Mouse (Mus musculus) CH12.LX (cell line): ENCODE results near the gene Eri3. TPM values are rescaled to one million over a fixed set of nuclear protein-coding genes. Genes with fewer than 3 reads are reported as not detected.

Experiments
- DNase-seq: peaks from one replicate; pipeline ENCODE4 v3.0.0-alpha.2; 2013; ENCODE audit errors: extremely low read depth
- H3K27ac ChIP-seq: 2 replicates; pipeline ENCODE4 v1.5.1; 2012; ENCODE audit warnings: low read depth, mild to moderate bottlenecking, control low read depth, moderate library complexity; ENCODE audit not compliant: insufficient read depth
- H3K27me3 ChIP-seq: replicated peaks from 2 replicates; pipeline ENCODE3; 2012; ENCODE audit warnings: inconsistent platforms
- H3K36me3 ChIP-seq, 2 experiments: replicated peaks in 1 of 2; 2 replicates each; pipeline versions ENCODE3 to v1.6.1; 2012; ENCODE audit warnings: inconsistent platforms in 1 of 2, low read length in 1 of 2, mild to moderate bottlenecking in 1 of 2, mixed read lengths in 1 of 2, moderate library complexity in 1 of 2; ENCODE audit not compliant: control insufficient read depth in 1 of 2, insufficient read depth in 1 of 2
- H3K4me1 ChIP-seq, 2 experiments: 2 replicates each; pipeline ENCODE4 v1.6.1; 2012; ENCODE audit warnings: inconsistent platforms in 1 of 2, moderate library complexity in 1 of 2; ENCODE audit not compliant: insufficient read depth in 2 of 2, control insufficient read depth in 1 of 2
- H3K4me2 ChIP-seq: 2 replicates; pipeline ENCODE4 v1.6.1; 2012; ENCODE audit warnings: low read depth, mild to moderate bottlenecking, control low read depth; ENCODE audit not compliant: poor library complexity, insufficient read depth, severe bottlenecking
- H3K4me3 ChIP-seq, 3 experiments: fragments of 150-350 bp in 1 of 3; sonication (generic) in 1 of 3; replicated peaks in 1 of 3; 2 replicates each; pipeline versions ENCODE3 to v1.5.1; 2011 to 2012; ENCODE audit warnings: low read depth in 2 of 3, low read length in 2 of 3, mild to moderate bottlenecking in 2 of 3, moderate library complexity in 2 of 3, control low read depth in 1 of 3, improper control_type of control experiment in 1 of 3, inconsistent platforms in 1 of 3, mixed read lengths in 1 of 3; ENCODE audit not compliant: poor library complexity in 1 of 3
- H3K79me2 ChIP-seq: replicated peaks from 2 replicates; pipeline ENCODE4 v1.6.1; 2012; ENCODE audit warnings: mild to moderate bottlenecking, moderate library complexity; ENCODE audit not compliant: control insufficient read depth, poor library complexity, insufficient read depth, severe bottlenecking; ENCODE audit errors: extremely low read depth
- H3K9ac ChIP-seq: 2 replicates; pipeline ENCODE4 v1.6.1; 2012; ENCODE audit warnings: low read depth, mild to moderate bottlenecking, control low read depth, moderate library complexity; ENCODE audit not compliant: insufficient read depth
- H3K9me3 ChIP-seq: replicated peaks from 2 replicates; pipeline ENCODE3; 2012; ENCODE audit warnings: low read length, inconsistent platforms, mixed read lengths
- BHLHE40 ChIP-seq: IDR thresholded peaks from 2 replicates; pipeline ENCODE4 v1.6.1; 2011; ENCODE audit warnings: mild to moderate bottlenecking, low read depth, low read length, improper control_type of control experiment
- CHD2 ChIP-seq: IDR thresholded peaks from 2 replicates; pipeline ENCODE4 v1.6.1; 2011; ENCODE audit warnings: low read length, improper control_type of control experiment
- CTCF ChIP-seq, 2 experiments: IDR thresholded peaks in 1 of 2; conservative IDR thresholded peaks in 1 of 2; 2 replicates each; pipeline ENCODE4 v1.5.1; 2011 to 2012; ENCODE audit warnings: low read depth in 2 of 2, low read length in 2 of 2, improper control_type of control experiment in 1 of 2, inconsistent platforms in 1 of 2, mild to moderate bottlenecking in 1 of 2, moderate library complexity in 1 of 2
- GABPA ChIP-seq: IDR thresholded peaks from 2 replicates; pipeline ENCODE4 v1.6.1; 2012; ENCODE audit warnings: low read depth, low read length, improper control_type of control experiment, inconsistent platforms; ENCODE audit not compliant: insufficient replicate concordance
- IRF4 ChIP-seq: IDR thresholded peaks from 2 replicates; pipeline ENCODE4 v1.6.1; 2014; ENCODE audit warnings: low read depth, mild to moderate bottlenecking, inconsistent platforms, low read length, improper control_type of control experiment
- JUND ChIP-seq: conservative IDR thresholded peaks from 2 replicates; pipeline ENCODE4 v1.6.1; 2011; ENCODE audit warnings: low read depth, low read length, improper control_type of control experiment
- KAT2A ChIP-seq: IDR thresholded peaks from 2 replicates; pipeline ENCODE4 v1.6.1; 2012; ENCODE audit warnings: low read length, improper control_type of control experiment, inconsistent platforms; ENCODE audit not compliant: insufficient replicate concordance
- MEF2A ChIP-seq: IDR thresholded peaks from 2 replicates; pipeline ENCODE4 v1.6.1; 2014; ENCODE audit warnings: low read depth, mild to moderate bottlenecking, inconsistent platforms, low read length, improper control_type of control experiment, borderline replicate concordance
- MXI1 ChIP-seq: IDR thresholded peaks from 2 replicates; pipeline ENCODE4 v1.6.1; 2011; ENCODE audit warnings: mild to moderate bottlenecking, low read depth, low read length, improper control_type of control experiment
- NRF1 ChIP-seq: IDR thresholded peaks from 2 replicates; pipeline ENCODE4 v1.6.1; 2014; ENCODE audit warnings: low read depth, mild to moderate bottlenecking, inconsistent platforms, low read length, improper control_type of control experiment, moderate library complexity
- RCOR1 ChIP-seq: conservative IDR thresholded peaks from 2 replicates; pipeline ENCODE4 v1.6.1; 2012; ENCODE audit warnings: low read depth, mild to moderate bottlenecking, inconsistent platforms, low read length, improper control_type of control experiment
- TCF12 ChIP-seq: IDR thresholded peaks from 2 replicates; pipeline ENCODE4 v1.6.1; 2014; ENCODE audit warnings: low read depth, mild to moderate bottlenecking, inconsistent platforms, low read length, improper control_type of control experiment
- USF1 ChIP-seq: IDR thresholded peaks from 2 replicates; pipeline ENCODE4 v1.6.1; 2014; ENCODE audit warnings: low read depth, mild to moderate bottlenecking, inconsistent platforms, low read length, improper control_type of control experiment
- USF2 ChIP-seq: conservative IDR thresholded peaks from 2 replicates; pipeline ENCODE4 v1.6.1; 2011; ENCODE audit warnings: low read depth, low read length, improper control_type of control experiment
- ZC3H11A ChIP-seq: IDR thresholded peaks from 2 replicates; pipeline ENCODE4 v1.6.1; 2012; ENCODE audit warnings: low read depth, mild to moderate bottlenecking, inconsistent platforms, low read length, improper control_type of control experiment
- ZKSCAN1 ChIP-seq: IDR thresholded peaks from 2 replicates; pipeline ENCODE4 v1.6.1; 2012; ENCODE audit warnings: low read depth, inconsistent platforms, low read length, improper control_type of control experiment, borderline replicate concordance
- dilution Hi-C: fragments of 300-500 bp; cut with MboI; formaldehyde crosslinking; loops from 2 replicates; pipeline ENCODE4 v1.14.3; 2020; ENCODE audit warnings: low sequenced_read_pairs; ENCODE audit not compliant: extremely low pct_unique_long_range_greater_than_20kb, extremely low pct_ligation_motif_present
- in situ Hi-C: fragments of 300-500 bp; cut with MboI; formaldehyde crosslinking; loops from 3 replicates; pipeline ENCODE4 v1.14.3; 2019; ENCODE audit warnings: low sequenced_read_pairs, low pct_ligation_motif_present, low pct_unique_long_range_greater_than_20kb, mixed read lengths
- polyA plus RNA-seq: library from polyadenylated mRNA; unstranded; fragments of >175 nt; gene quantifications from 2 replicates; pipeline ENCODE4 v1.2.1, GENCODE M21; 2012; ENCODE audit warnings: low read depth; ENCODE audit not compliant: insufficient read length
- total RNA-seq, 2 experiments: library from RNA; depleted of rRNA; stranded (reverse); fragments of 300-350 nt in 1 of 2; fragments of >200 nt in 1 of 2; gene quantifications; 2 replicates each; pipeline ENCODE4 v1.2.3; 2012 to 2014

The Eri3 gene
- total and polyA plus RNA-seq, 3 experiments: 31.2 to 38.0 (median 31.9) TPM

GRCm38 (mm10) chr4:117611814-117612213 is 61.6 kb downstream of the Eri3 start:
- Histone ChIP-seq H3K9ac (no peak overlapping the region), H3K79me2 (no peaks in the 10 kb centered on the region), H3K9me3 (no peaks in the 10 kb centered on the region), H3K27ac (no peak overlapping the region), H3K36me3 (peaks cover 42 to 94% of the 10 kb centered on the region in 2 experiments), H3K4me2 (no peak overlapping the region)
- in situ Hi-C loops: no loop called here
- DNase-seq: no peak
- no peak for TF ChIP-seq CHD2
- no peak for TF ChIP-seq MXI1
- no peak for TF ChIP-seq GABPA
- TF ChIP-seq RCOR1: no peak
- no peak for TF ChIP-seq IRF4
- TF ChIP-seq, all 38 proteins: peak for 0
- Histone ChIP-seq H3K4me1 (no peaks in the 10 kb centered on the region), H3K4me3 (no peak overlapping the region), H3K27me3 (no peaks in the 10 kb centered on the region)
- dilution Hi-C loops: no loop called here

- Histone ChIP-seq H3K9ac (no peak overlapping the region), H3K4me1 (no peaks in the 10 kb centered on the region), H3K4me2 (no peak overlapping the region), H3K27me3 (no peaks in the 10 kb centered on the region)
- in situ Hi-C loops: no loop called here
- dilution Hi-C loops: no loop called here
- TF ChIP-seq USF1: no peak
- TF ChIP-seq USF2: no peak
- TF ChIP-seq GABPA: no peak
- TF ChIP-seq CHD2: no peak
- TF ChIP-seq ZKSCAN1: no peak
- no peak for TF ChIP-seq KAT2A
- no peak for TF ChIP-seq JUND
- no peak for TF ChIP-seq CTCF (conservative IDR thresholded peaks at IDR 0.05 in 1 of 2, IDR thresholded peaks at IDR 0.05 in 1 of 2; ENCODE audit: low read depth in 2 of 2, low read length in 2 of 2)
- no peak for TF ChIP-seq BHLHE40
- TF ChIP-seq NRF1: no peak
- no peak for TF ChIP-seq RCOR1
- TF ChIP-seq ZC3H11A: no peak
- TF ChIP-seq TCF12: no peak
- no peak for TF ChIP-seq MEF2A
- TF ChIP-seq, all 38 proteins: peak for 0
- Histone ChIP-seq H3K4me3 (no peak overlapping the region), H3K27ac (no peak overlapping the region), H3K79me2 (no peaks in the 10 kb centered on the region), H3K36me3 (peaks cover 40 to 91% of the 10 kb centered on the region in 2 experiments), H3K9me3 (no peaks in the 10 kb centered on the region)
- DNase-seq: no peak
Measured at GRCm38 (mm10) chr4:117612713-117613112, 62.5 kb downstream of the Eri3 start.
